Mouse (Mus musculus): Measurements from ENCODE around the gene Lurap1l. TPM values are rescaled to one million over a fixed set of nuclear protein-coding genes. Genes with fewer than 3 reads are reported as not detected.

The Lurap1l gene
- total and polyA plus RNA-seq, 2 experiments from 2014 or later, result 5.3 to 6.4 TPM

DNA sequence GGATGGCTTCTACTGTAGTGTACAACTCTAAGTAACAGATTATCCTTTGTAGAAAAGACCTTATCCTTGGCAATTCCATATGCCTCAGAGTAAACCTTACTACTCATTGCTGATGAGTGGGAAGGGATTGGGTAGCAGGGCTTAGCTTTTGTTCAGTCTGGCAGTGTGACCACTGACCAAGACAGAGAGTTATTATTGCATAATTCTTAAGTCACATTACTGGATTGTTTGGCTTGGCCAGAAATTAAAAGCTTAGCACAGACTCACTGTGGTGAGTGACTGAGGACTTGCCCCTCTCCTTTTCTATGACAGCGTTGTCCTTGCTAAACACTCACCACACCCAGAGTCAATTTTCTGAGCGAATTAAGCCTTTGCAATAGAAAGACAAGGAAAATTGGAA is 93.1 kb downstream of the Lurap1l start:
- no peak overlapping the region for H3K27ac ChIP-seq (ENCODE audit: low read depth, low read length)
- no peak for TF ChIP-seq CTCF (IDR thresholded peaks at IDR 0.05; ENCODE audit: low read depth)
- 0 out of 2 replicates have a peak, but pooled peaks cover 5% of the 10 kb centered on the region for H3K9me3 ChIP-seq (ENCODE audit: low read length)
- H3K4me1 ChIP-seq (ENCODE audit: insufficient read depth), result no peaks in the 10 kb centered on the region
- no peak overlapping the region for H3K4me2 ChIP-seq (ENCODE audit: low read depth)
- H3K36me3 ChIP-seq (ENCODE audit: insufficient read depth), result no peaks in the 10 kb centered on the region
- ATAC-seq (no peak), DNase-seq (no peak)
- no peak overlapping the region for H3K9ac ChIP-seq
- H3K27me3 ChIP-seq (ENCODE audit: insufficient read depth, low read length), result no peaks in the 10 kb centered on the region
- H3K4me3 ChIP-seq (ENCODE audit: low read depth, low read length), result no peak overlapping the region
- WGBS, result 44% methylated on average over 2 of the region's 2 CpGs

Small RNA genes within 50 kb of the gene (microRNA-seq; reads per million reads assigned to microRNA genes)
- 0 reads per million in 2 experiments for gene Gm27452

Other genes starting within 250 kb of the Lurap1l start
- gene Tyrp1, start 76.5 kb upstream of the Lurap1l start, total RNA-seq (2014; rRNA removed), result 0.15 and 0.43 TPM in 2 replicates
- gene Tyrp1, start 76.5 kb upstream of the Lurap1l start, polyA plus RNA-seq (2015; fragmentation: Nextera tagmentation; extraction: Ambion mirVana), result 0.09 and 0.11 TPM in 2 replicates

Data from forebrain, postnatal 0 days (tissue).